Mouse (Mus musculus) heart, postnatal 14 days (tissue): ENCODE results near the gene Spata32. TPM values are rescaled to one million over a fixed set of nuclear protein-coding genes. Genes with fewer than 3 reads are reported as not detected.
"Not testable (repeated sequence)": the region's sequence is repeated elsewhere in the genome, so short reads cannot be mapped to it uniquely, and the experiment has no call there.

Source experiments
- DNase-seq, 2 experiments: peaks; one replicate each; pipeline ENCODE4 v3.0.0; 2021 to 2022
- intact Hi-C: fragments of 180-260 bp; cut with DNase I; formaldehyde crosslinking; loops from one replicate; pipeline ENCODE4 v1.15.1; 2025
- total RNA-seq, 2 experiments: library from RNA; stranded (reverse); gene quantifications; 2 replicates each; pipeline ENCODE4 v1.2.3; 2021

Spata32 gene
- total RNA-seq, 2 experiments from 2014 or later = not detected

DNA sequence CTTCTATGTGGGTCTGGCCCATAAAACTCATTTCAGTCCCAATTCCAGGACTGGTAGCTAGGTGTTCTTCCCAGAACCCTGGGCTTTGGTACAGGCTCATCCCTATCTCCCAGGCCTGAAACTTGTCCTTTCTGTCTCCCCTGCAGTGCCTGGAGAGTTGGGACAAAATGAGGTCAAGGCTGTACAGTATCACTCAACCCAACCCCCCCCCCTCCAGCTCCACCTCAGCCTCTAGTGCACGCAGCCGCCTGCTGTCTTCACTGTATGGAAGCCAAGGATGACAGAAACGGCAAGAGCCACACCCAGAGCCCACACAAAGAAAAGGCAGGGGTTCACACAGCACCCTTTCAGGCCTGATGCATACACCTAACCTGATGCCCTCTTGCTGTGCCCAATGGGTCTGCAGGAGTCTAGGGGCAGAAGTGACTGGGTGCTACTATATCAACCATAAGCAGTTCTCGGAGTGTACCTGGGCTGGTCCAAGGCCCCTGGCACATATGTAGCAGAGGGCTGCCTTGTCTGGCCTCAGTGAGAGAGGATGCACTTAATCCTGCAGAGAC, 28.6 kb upstream of the Spata32 start:
- intact Hi-C loops = no loop called here
- no peak for DNase-seq

DNA sequence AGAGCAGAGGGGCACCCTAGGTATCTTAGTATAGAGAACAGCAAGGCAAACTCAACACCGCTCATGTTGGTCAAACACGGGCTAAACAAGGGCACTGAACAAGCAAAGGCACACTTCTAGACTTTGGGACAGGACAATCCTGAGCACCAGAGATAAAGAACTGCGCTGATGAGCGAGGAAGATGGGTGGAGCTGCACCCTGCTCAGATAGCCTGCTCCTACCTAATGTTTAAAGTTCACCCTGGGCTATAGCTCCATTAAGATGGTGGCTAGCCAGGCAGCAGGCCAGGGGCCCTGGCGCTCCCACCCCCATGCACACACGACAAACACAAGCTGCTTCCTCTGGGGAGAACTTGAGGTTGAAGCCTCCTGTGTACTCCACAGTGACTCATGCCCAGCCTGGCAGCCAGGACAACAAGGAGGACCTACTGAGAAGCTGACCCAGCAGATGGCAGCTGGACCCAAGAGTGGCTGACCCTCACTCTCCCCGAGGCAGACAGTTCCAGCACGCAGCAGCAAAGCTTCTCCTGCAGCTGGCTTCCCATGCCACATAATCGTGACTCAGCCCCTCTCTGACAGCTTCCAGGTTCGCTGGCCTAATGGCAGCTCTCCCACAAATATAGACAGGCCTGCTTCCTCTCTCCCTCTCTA, 28.0 kb upstream of the Spata32 start:
- peak; percentile 55 to 65 for DNase-seq
- intact Hi-C loops = no loop called here

DNA sequence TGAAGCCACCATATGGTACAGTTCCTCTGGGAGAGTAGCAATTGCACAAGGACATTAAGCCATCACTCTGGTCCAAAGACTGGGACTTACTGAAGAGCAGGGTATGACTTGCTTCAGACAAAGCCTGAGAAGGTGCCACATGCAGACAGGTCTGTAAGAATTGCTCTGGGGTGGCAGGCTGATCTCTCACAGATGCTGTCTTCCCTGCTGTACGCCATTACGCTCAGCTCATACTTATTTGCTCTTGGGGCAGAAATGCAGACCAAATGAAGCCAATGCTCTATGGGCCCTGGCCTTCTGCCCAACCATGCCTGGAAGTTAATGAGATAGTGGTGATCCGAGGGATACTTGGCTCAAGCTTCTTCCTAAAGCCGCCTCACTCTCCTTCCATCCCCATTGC, 26.6 kb upstream of the Spata32 start:
- intact Hi-C loops = no loop called here
- DNase-seq = no peak

DNA sequence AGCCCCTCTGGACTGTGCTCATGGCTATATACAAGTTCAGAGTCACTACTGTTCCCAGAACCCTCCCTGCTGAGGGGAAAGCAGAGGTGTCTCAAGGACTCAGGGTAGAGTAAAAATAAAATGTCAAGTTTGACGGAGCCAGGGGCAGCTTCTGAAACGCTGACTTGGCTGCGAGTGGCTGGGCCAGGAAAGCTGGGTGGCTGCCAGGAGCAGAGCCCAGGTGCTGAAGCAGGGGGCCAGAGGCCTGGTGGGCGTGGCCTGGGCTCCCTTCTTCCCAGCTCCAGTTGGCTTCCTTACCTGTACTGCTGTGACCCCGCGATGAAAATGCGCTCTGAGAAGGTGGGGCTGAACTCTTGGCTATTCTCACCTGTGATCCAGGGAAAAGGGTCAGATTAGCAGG, 22.5 kb upstream of the Spata32 start:
- intact Hi-C loops = no loop called here
- DNase-seq = peak in 1 of 2 experiments; percentile 46

DNA sequence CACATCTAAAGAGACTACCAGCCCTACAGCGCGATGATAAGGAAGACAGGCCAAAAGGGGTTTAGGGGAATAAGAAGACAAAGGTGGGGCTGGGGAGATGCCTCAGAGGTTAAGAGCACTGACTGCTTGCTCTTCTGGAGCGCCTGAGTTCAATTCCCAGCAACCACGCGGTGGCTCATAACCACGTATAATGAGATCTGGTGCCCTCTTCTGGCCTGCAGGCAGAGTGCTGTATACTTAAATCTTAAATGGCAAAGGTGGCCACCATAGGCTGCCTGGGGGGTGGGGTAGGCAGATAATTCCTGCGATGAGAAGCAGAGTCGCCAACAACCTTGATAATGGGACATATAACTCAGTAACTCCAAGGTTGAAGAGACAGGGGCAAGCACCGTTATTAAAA, 19.5 kb upstream of the Spata32 start:
- DNase-seq = no peak
- intact Hi-C loops = no loop called here

DNA sequence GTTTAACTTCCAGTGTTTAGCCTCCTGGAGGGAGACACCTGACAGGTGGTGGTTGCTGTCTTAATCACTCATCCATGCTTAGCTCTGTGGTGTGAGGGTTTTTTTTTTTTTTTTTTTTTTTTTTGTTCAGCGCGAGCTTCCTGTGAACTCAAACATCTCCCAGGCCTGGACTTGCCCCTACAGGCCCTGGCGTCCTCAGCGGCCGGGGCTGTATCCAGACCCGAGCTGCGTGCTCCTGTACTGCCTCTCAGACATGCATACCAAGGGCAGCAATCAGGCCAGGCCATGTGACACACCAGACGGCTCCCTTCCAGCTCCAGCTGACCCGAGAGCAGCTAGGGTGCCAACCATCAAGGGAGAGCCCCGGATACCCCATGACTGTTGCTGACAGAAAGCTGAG, 18.7 kb upstream of the Spata32 start:
- intact Hi-C loops = no loop called here
- DNase-seq = no peak

DNA sequence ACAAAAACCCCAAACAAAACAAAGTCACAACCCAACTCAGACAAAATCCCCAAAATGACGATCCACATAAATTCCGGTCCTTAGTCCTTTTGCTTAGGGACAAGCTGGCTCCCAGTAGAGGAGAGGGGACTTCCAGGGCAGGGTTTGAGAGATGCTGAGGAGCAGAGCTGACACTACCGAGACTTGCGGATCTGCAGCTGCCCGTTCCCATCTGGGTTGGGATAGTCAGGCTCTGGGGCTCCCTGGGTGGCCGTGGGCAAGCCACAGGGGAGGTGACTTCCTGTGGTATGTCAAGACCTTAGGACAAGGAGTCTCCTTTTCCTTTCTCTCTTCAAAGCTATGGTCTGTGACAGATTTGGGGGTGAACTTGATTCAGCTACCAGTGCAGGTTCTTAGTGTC, 18.2 kb upstream of the Spata32 start:
- intact Hi-C loops = no loop called here
- DNase-seq = no peak

DNA sequence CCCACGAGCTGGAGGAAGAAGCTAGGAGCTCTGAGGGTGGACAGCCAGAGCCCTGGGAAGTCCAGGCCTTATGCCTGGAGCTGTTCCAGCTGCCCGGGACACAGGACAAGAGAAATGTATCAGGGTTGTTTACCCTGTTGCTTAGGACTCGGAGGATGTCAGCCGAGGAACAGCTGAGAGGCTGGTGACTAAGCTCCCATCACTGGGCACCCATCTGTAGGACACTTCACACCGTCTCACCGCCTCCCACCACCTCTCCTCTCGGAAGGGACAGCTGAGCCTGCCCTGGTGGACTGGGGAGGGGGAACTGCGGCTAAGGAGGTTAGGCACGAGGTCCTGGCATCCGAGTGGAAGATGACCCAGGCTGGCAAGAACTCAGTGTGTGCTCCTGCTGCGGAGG, 17.5 kb upstream of the Spata32 start:
- peak; percentile 42 to 55 for DNase-seq

DNA sequence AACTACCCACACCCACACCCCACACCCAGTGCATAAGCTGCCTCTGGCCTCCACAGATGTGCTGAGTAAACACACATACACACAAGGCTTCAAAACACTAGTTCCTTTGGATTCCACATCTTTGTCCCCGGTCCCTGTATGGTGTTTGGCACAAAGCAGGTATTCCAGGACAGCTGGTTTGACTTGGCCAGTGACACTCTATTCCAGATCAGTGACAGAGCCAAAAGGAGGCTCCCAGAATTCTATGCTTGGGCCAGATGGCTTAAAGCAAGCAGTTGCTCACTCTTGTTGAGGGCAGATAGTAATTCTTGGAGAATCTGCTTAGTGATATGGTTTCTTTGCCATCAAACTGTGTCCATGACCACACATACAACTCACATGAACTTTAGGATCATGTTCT, 16.2 kb upstream of the Spata32 start:
- intact Hi-C loops = loop anchor here (5.0 kb wide), 2 partner anchors 67 to 173 kb away; no protein-coding TSS in a partner anchor
- DNase-seq = no peak

More for the DNA sequence above, 17.5 kb upstream of the Spata32 start:
- intact Hi-C loops = no loop called here

DNA sequence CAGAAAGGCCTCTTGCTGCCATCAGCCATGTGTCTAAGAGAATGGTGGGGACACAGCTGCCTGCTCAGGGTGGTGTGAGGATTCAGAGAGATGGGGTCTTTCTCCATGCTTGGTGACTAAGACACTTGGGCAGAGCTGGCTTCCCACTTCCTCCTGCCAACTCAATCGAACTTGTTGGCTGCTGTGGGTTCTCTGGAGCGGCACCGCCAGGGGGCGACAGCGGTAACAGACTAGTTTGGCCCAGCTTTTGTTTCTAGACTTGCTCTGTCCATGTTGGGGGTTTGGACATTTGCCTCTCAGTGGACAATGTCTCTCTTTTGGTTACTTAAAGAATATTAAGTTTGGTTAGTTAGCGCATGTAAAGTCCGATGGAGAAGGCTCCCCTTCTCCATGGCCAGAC, 14.7 kb upstream of the Spata32 start:
- peak; percentile 88 to 90 for DNase-seq
- intact Hi-C loops = loop anchor here (1.0 to 5.0 kb wide), 4 partner anchors 40 to 174 kb away; no protein-coding TSS in a partner anchor

DNA sequence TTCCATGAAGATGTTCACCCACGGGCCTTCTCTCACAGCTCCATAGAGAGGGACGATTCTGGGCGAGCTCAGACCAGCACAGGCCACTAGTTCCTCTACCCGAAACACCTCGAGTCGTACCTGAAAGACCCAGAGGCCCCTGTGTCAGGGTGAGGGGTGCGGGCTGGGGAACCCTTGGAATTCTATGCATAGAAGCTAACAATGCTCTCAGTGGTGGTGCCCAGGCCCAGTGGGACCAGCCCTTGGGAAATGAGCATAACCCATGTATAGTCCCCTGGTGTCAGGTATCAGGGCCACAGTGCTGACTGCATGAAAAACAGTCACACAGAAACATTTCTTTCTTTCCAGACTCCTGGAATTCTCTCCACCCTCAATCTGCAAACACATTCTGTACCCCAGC, 13.1 kb upstream of the Spata32 start:
- intact Hi-C loops = loop anchor here (5.0 kb wide), 2 partner anchors 64 to 176 kb away; no protein-coding TSS in a partner anchor

DNA sequence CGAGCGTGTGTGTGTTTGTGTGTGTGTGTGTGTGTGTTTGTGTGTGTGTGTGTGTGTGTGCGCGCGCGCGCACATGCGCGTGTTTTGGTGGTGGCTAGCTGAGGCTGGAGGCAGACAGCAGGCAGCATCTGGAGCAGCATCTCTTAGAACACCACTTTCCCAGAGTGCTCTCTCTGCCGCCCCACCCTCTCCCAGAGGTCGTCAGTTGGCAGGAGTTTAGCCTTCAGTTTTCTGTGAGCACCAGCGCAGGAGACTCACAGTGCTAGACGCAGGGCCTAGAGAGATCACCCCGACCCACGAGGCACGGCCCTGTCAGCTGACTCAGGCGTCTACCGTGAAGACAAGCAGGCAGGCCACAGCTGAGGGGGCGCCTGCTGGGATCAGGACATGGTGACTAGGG, 12.4 kb upstream of the Spata32 start:
- intact Hi-C loops = loop anchor here (5.0 kb wide), 2 partner anchors 63 to 177 kb away; no protein-coding TSS in a partner anchor

More for the DNA sequence above, 13.1 kb upstream of the Spata32 start:
- no peak for DNase-seq

DNA sequence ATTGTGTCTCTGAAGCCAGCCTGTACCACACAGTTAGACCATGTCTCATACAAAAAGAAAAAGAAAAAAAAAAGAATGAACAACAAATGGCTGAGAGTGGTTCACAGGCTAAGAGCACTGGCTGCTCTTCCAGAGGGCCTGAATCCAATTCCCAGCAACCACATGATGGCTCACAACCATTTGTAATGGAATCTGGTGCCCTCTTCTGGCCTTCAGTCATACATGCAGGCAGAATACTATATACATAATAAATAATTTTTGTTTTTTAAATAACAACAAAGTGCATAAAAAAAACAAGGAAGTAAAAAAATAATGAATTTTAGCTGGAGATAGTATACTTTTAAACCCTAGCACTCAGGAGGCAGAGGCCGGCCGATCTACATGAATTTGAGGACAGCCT, 11.4 kb upstream of the Spata32 start:
- intact Hi-C loops = loop anchor here (5.0 kb wide), 2 partner anchors 62 to 178 kb away; no protein-coding TSS in a partner anchor
- no peak for DNase-seq

More for the DNA sequence above, 12.4 kb upstream of the Spata32 start:
- peak; percentile 42 to 54 for DNase-seq

DNA sequence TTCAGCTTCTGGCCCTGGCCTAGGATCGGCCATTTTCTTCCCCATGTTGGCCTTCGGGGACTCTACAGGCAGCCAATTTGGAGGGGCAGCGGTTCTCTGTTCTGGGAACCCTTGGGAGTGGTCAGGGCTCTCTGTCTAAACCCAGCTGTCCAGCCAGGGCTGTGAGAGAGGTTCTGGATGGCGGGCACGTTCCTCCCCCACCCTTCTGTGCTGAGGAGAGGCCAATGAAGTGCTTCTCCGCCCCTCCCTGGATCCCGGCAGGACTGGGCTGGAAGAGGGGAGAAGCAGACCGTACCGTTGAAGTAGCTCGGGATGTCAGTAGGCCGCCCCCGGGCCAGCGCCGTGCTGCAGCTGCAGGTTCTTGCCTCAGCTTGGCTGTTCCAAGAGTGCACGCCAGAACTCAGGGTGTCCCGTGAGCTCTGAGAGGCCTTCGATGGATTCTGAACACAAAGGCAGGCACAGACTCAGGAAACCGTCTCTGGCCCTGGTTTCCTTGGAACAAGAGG, 5.8 kb upstream of the Spata32 start:
- DNase-seq = peak; percentile 40 to 49
- intact Hi-C loops = no loop called here

DNA sequence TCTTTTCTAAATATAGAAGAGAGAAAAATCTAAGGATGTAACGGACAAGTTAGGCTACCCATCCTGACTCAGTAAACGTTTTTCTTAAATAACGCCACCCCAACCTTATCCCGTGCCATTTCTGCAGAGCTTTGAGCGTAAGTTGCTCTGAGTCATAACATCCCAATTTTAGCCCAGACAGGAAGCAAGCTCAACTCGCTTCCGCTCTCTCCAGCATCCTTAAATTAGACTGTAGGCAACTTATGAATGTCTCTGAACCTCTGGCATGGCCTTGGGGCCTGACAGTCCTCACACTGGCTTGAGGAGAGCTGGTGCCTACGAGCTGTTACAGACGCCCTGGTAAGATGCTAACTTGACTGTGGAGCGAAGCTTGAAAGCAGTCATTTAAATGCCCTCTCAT, 5.2 kb upstream of the Spata32 start:
- no peak for DNase-seq
- intact Hi-C loops = no loop called here

DNA sequence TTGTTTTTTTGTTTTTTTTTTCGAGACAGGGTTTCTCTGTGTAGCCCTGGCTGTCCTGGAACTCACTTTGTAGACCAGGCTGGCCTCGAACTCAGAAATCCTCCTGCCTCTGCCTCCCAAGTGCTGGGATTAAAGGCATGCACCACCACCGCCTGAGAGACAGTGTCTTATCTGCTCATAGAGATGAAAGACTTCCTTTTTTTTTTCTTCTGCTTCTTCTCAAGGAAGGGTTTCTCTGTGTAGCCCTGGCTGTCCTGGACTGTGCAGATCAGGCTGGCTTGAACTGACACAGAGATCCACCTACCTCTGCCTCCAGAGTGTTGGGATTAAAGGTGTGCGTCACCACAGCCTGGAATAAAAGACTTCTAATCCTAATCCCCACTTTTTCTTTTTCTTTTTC, 4.5 kb upstream of the Spata32 start:
- DNase-seq, intact Hi-C loops: not testable (repeated sequence)

DNA sequence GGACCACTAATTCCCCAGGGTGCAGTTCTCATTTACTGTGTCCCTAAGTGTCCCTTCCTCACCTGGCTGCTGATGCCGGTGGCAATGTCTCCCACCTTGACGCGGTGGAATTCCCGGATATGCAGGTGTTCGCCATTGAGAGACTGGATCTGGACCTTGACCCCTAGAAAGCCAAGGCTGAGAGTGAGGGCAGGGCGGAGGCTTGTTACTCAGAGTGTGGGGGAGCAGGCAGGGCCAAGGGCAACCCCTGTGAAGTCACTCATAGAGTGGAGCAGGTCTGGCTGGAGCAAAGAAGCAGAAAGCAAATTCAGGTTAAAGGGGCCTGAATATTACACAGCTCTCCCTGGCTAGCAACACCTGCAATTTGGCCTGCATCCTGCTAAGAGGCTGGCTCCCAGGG, 3.2 kb upstream of the Spata32 start:
- no peak for DNase-seq
- intact Hi-C loops = no loop called here

DNA sequence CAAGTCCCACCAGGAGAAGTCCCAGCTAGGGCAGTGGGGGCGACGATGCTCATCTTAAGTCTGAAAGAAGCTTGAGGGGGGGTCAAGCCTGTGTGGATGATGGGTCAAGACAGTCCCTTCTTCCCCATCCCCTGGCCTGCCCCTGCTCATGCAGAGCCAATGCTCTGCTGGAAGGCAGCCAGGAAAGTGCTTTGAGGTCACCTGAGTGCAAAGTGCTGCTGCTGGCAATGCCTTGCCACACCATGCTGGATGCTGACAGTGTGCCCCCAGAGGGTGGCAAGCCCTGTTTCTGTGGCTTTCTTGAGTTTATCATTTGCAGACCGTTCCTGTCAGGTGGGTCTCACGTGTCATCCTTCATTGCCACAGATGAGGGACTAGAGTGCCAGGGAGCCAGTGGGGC, 1.8 kb upstream of the Spata32 start:
- intact Hi-C loops = no loop called here
- no peak for DNase-seq

DNA sequence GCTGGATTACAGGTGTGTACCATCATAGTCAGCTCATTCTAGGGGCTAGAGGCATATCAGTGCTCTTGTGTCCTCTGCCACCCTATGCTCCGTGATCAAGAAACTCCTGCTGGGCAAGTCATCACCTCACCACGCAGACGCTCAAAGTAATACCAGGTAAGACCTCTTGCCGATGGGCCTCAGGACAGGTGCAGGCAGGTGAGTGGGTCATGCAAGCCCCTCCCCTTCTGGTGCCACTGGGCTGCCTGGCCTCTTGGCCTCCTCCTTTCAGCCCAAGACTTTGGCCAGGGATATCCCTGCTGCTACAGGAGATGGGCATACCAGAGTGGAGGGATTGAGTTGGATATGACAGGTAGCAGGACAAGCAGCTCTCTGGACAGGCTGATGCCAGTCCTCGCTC, 1.0 kb upstream of the Spata32 start:
- intact Hi-C loops = no loop called here
- DNase-seq = no peak

DNA sequence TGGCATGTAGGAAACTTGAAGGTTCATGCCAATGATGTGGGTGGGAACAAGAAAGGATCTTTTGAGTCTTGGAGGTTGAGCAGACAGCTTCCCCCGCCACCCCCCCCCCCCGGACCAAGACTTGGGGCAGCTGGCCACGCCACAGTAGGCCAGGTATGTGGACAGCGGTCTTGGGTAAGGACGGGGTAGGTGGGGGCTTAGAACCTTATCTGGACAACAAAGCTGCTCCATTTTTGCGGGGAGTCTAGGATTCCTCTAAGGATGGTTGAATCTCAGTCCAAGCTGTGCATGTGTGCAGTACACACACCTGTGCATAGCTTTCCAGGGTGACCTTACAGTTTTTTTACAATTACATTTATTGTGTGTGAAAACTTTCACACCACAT, 277 bp upstream of the Spata32 start:
- DNase-seq = no peak
- intact Hi-C loops = no loop called here

DNA sequence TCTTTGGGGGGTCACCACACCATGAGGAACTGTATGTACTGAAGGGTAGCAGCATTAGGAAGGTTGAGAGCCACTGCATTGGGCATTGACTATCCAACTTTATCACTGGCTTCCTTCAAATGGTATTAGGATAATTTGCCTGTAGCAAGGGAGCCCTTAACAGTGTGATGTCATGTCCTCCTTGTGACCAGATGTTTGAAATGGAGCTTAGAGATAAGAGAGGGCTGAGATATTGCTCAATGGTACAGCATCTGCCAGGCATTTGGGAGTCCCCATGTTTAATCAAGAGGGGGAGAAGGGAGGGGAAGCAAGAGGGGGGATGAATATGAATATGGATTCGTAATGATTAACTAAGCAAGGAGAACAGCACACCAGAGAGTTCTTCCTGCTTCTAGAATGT, 2.9 kb downstream of the Spata32 start:
- intact Hi-C loops = no loop called here
- no peak for DNase-seq

DNA sequence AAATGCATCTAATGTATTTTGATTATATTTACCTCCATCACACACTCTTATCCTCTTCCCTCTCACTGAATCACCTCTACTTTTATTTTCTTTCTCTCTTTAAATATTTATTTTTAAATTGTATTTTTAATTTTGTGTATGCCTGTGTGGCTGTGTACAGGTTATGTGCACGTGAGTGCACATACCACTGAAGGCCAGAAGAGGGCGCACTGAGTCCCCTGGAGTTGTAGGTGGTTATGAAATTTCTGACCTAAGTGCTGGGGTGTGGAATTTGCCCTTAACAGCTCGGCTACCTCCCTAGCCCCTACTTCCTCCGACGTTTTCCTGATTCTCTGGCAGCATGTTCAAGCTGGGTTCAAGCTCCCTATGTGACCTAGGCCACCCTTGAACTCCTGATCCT, 4.5 kb downstream of the Spata32 start:
- intact Hi-C loops = no loop called here
- DNase-seq = no peak
